Mouse (Mus musculus) forebrain, embryonic 16.5 days (tissue): ENCODE measurements around the gene Slc27a1. TPM values are rescaled to one million over a fixed set of nuclear protein-coding genes. Genes with fewer than 3 reads are reported as not detected.

Source experiments
- ATAC-seq: fragments of 200-750 bp; cut with Nextera tagmentation; 2 replicates; pipeline ENCODE4 v1.8.0; 2017; ENCODE audit warnings: mild to moderate bottlenecking, moderate library complexity
- H3K27ac ChIP-seq: fragments of 300-500 bp; sonication (generic); 2 replicates; pipeline ENCODE4 v1.5.1; 2014; ENCODE audit warnings: low read length, control low read depth
- H3K27me3 ChIP-seq: fragments of 300-500 bp; sonication (generic); replicated peaks from 2 replicates; pipeline ENCODE4 v1.6.1; 2014; ENCODE audit warnings: low read length; ENCODE audit not compliant: control insufficient read depth, insufficient read depth
- H3K36me3 ChIP-seq: fragments of 300-500 bp; sonication (generic); 2 replicates; pipeline ENCODE4 v1.6.1; 2014; ENCODE audit not compliant: control insufficient read depth, insufficient read depth
- H3K4me1 ChIP-seq: fragments of 300-500 bp; sonication (generic); replicated peaks from 2 replicates; pipeline ENCODE4 v1.6.1; 2014; ENCODE audit warnings: low read length; ENCODE audit not compliant: control insufficient read depth, insufficient read depth
- H3K4me2 ChIP-seq: fragments of 300-500 bp; sonication (generic); 2 replicates; pipeline ENCODE4 v1.6.1; 2014; ENCODE audit warnings: mild to moderate bottlenecking, low read length, control low read depth
- H3K4me3 ChIP-seq: fragments of 300-500 bp; sonication (generic); replicated peaks from 2 replicates; pipeline ENCODE4 v1.5.1; 2014; ENCODE audit warnings: mild to moderate bottlenecking, low read length, control low read depth
- H3K9ac ChIP-seq: fragments of 300-500 bp; sonication (generic); replicated peaks from 2 replicates; pipeline ENCODE4 v1.6.1; 2014; ENCODE audit warnings: low read depth, low read length, control low read depth
- H3K9me3 ChIP-seq: fragments of 300-500 bp; sonication (generic); 2 replicates; pipeline ENCODE4 v1.6.1; 2016; ENCODE audit warnings: low read length; ENCODE audit not compliant: control insufficient read depth
- WGBS: fragments of 180-500 bp; shearing (Covaris S2); extraction: QIAGEN DNeasy Blood & Tissue Kit; methylation state at CpG from one replicate; pipeline ENCODE4 v1.1.7; 2014; 5-methylcytosine and 5-hydroxymethylcytosine counted together
- polyA plus RNA-seq: library from polyadenylated mRNA; unstranded; fragments of >200 nt; fragmentation: Nextera tagmentation; extraction: Ambion mirVana; gene quantifications from 2 replicates; pipeline ENCODE4 v1.2.1, GENCODE M21; 2015

The Slc27a1 gene
- polyA plus RNA-seq, 1 experiment from 2014 or later = 75.9 TPM

GRCm38 (mm10) chr8:71566501-71566900, 2.2 kb upstream of the Slc27a1 start, which contains the start of gene Nxnl1:
TSS of gene Nxnl1 (minus strand) at chr8:71566601.
- Histone ChIP-seq H3K9me3 (no peaks in the 10 kb centered on the region), H3K4me3 (no peak within 1 kb of the TSS), H3K9ac (no peak within 1 kb of the TSS), H3K4me1 (peaks cover 21% of the 10 kb centered on the region), H3K4me2 (no peak within 1 kb of the TSS), H3K36me3 (no peaks in the 10 kb centered on the region), H3K27ac (no peak within 1 kb of the TSS), H3K27me3 (peaks cover 14% of the 10 kb centered on the region)
- WGBS = 49% methylated on average over 3 of the region's 3 CpGs
- ATAC-seq = no peak

- 81% methylated on average over 7 of the region's 7 CpGs for WGBS
- ATAC-seq = no peak
These were observed 1.1 kb upstream of the Slc27a1 start for GRCm38 (mm10) chr8:71567587-71567986.

GRCm38 (mm10) chr8:71568941-71569340, 259 bp downstream of the Slc27a1 start:
- H3K4me2 ChIP-seq = peak overlapping the region; percentile 53
- H3K27me3 ChIP-seq = no peaks in the 10 kb centered on the region
- ATAC-seq = no peak
- H3K36me3 ChIP-seq = no peaks in the 10 kb centered on the region
- peak overlapping the region; percentile 79 for H3K27ac ChIP-seq
- peak overlapping the region; percentile 66 for H3K4me3 ChIP-seq
- H3K9me3 ChIP-seq = no peaks in the 10 kb centered on the region
- H3K9ac ChIP-seq = peak overlapping the region; percentile 56
- peaks cover 30% of the 10 kb centered on the region for H3K4me1 ChIP-seq
- 20% methylated on average over 6 of the region's 6 CpGs for WGBS

More at GRCm38 (mm10) chr8:71567587-71567986, 1.1 kb upstream of the Slc27a1 start:
- H3K36me3 ChIP-seq = no peaks in the 10 kb centered on the region
- H3K9ac ChIP-seq = no peak overlapping the region
- H3K27ac ChIP-seq = no peak overlapping the region
- H3K4me1 ChIP-seq = peaks cover 28% of the 10 kb centered on the region
- H3K27me3 ChIP-seq = peaks cover 3% of the 10 kb centered on the region; the same call in 1 of the 2 replicates
- H3K4me2 ChIP-seq = no peak overlapping the region
- no peak overlapping the region for H3K4me3 ChIP-seq
- no peaks in the 10 kb centered on the region for H3K9me3 ChIP-seq

GRCm38 (mm10) chr8:71569366-71570290, 946 bp downstream of the Slc27a1 start:
- peak overlapping the region; percentile 79 for H3K27ac ChIP-seq
- ATAC-seq = peak; percentile 81
- H3K9me3 ChIP-seq = no peaks in the 10 kb centered on the region
- no peaks in the 10 kb centered on the region for H3K36me3 ChIP-seq
- peak overlapping the region; percentile 66 for H3K4me3 ChIP-seq
- peaks cover 32% of the 10 kb centered on the region for H3K4me1 ChIP-seq
- H3K9ac ChIP-seq = peak overlapping the region; percentile 56
- peak overlapping the region; percentile 53 for H3K4me2 ChIP-seq
- 1% methylated on average over 51 of the region's 51 CpGs for WGBS
- no peaks in the 10 kb centered on the region for H3K27me3 ChIP-seq

- peak overlapping the region; percentile 66 for H3K4me3 ChIP-seq
- ATAC-seq = peak; percentile 88
- WGBS = under 1% methylated on average over 41 of the region's 41 CpGs
These were observed 1.7 kb downstream of the Slc27a1 start for GRCm38 (mm10) chr8:71570291-71570954.

GRCm38 (mm10) chr8:71572077-71572476, 3.4 kb downstream of the Slc27a1 start:
- no peaks in the 10 kb centered on the region for H3K9me3 ChIP-seq
- H3K9ac ChIP-seq = no peak overlapping the region
- peak overlapping the region; percentile 53; the same call in 1 of the 2 replicates for H3K4me2 ChIP-seq
- H3K27me3 ChIP-seq = no peaks in the 10 kb centered on the region
- H3K4me1 ChIP-seq = peaks cover 32% of the 10 kb centered on the region
- ATAC-seq = no peak
- H3K27ac ChIP-seq = peak overlapping the region; percentile 72
- WGBS = 73% methylated on average over 2 of the region's 2 CpGs
- H3K4me3 ChIP-seq = no peak overlapping the region
- H3K36me3 ChIP-seq = no peaks in the 10 kb centered on the region

More at GRCm38 (mm10) chr8:71570291-71570954, 1.7 kb downstream of the Slc27a1 start:
- no peaks in the 10 kb centered on the region for H3K27me3 ChIP-seq
- H3K4me2 ChIP-seq = peak overlapping the region; percentile 53
- peak overlapping the region; percentile 79 for H3K27ac ChIP-seq
- H3K36me3 ChIP-seq = no peaks in the 10 kb centered on the region
- peak overlapping the region; percentile 56 for H3K9ac ChIP-seq
- H3K9me3 ChIP-seq = no peaks in the 10 kb centered on the region
- peaks cover 32% of the 10 kb centered on the region for H3K4me1 ChIP-seq

- Histone ChIP-seq H3K27me3 (no peaks in the 10 kb centered on the region), H3K4me3 (peak overlapping the region; percentile 14), H3K4me1 (peaks cover 32% of the 10 kb centered on the region), H3K9ac (peak overlapping the region; percentile 18; the same call in 1 of the 2 replicates), H3K4me2 (peak overlapping the region; percentile 53), H3K9me3 (no peaks in the 10 kb centered on the region), H3K36me3 (no peaks in the 10 kb centered on the region), H3K27ac (peak overlapping the region; percentile 72)
- WGBS = 37% methylated on average over 9 of the region's 9 CpGs
- peak; percentile 1; the same call in 1 of the 2 replicates for ATAC-seq
These were observed 4.4 kb downstream of the Slc27a1 start for GRCm38 (mm10) chr8:71572847-71573633.

- no peak for ATAC-seq
- Histone ChIP-seq H3K4me2 (no peak overlapping the region), H3K27ac (no peak overlapping the region)
These were observed 5.7 kb downstream of the Slc27a1 start for GRCm38 (mm10) chr8:71574426-71574825.

More at GRCm38 (mm10) chr8:71574426-71574825, 5.7 kb downstream of the Slc27a1 start:
- Histone ChIP-seq H3K4me3 (no peak overlapping the region), H3K4me1 (peaks cover 26% of the 10 kb centered on the region), H3K9me3 (no peaks in the 10 kb centered on the region), H3K9ac (no peak overlapping the region), H3K27me3 (no peaks in the 10 kb centered on the region), H3K36me3 (no peaks in the 10 kb centered on the region)
- 62% methylated on average over 7 of the region's 7 CpGs for WGBS
